Comparison of ENCODE assay signal across 23 mouse cellular contexts in genomic region chr5:117164516-117164915, GRCm38 (mm10). TPM values are rescaled to one million over a fixed set of nuclear protein-coding genes. Genes with fewer than 3 reads are reported as not detected.
DNase-seq lines count a peak whose midpoint lies in the region; ATAC-seq and TF ChIP-seq lines count a peak whose summit lies in the region.
"Had no signal": no experiment of that assay in that cellular context is flagged by ENCODE, and none has a peak within 500 bp of the region (broad histone marks: within the 10 kb centered on the region; RNA-seq: fewer than 3 reads in every experiment).

No protein-coding gene starts in this region.

- H3K9me3 ChIP-seq in liver, embryonic 12.5 days (replicated peaks), result no peaks in the 10 kb centered on the region
- H3K9me3 ChIP-seq in heart, embryonic 10.5 days, result no peaks in the 10 kb centered on the region
- H3K9me3 ChIP-seq: embryonic facial prominence, embryonic 12.5 days; forebrain, embryonic 13.5 days; heart, embryonic 13.5 days; limb, embryonic 12.5 days had no signal

- no peak for TF ChIP-seq POLR2A in liver, adult 2 months (IDR thresholded peaks at IDR 0.05; ENCODE audit: extremely low read depth, insufficient read depth, low read length)

- no peak overlapping the region for H3K4me2 ChIP-seq in liver, embryonic 12.5 days
- H3K4me2 ChIP-seq: embryonic facial prominence, embryonic 12.5 days; forebrain, embryonic 13.5 days; heart, embryonic 13.5 days; hindbrain, embryonic 14.5 days; limb, embryonic 12.5 days; midbrain, embryonic 11.5 days had no signal

- H3K27ac ChIP-seq in liver, adult 2 months (replicated peaks; ENCODE audit: insufficient read depth, low read depth, low read length), result peak overlapping the region; percentile 37
- no peak overlapping the region for H3K27ac ChIP-seq in liver, embryonic 12.5 days
- no peak overlapping the region for H3K27ac ChIP-seq in heart, embryonic 10.5 days
- H3K27ac ChIP-seq: embryonic facial prominence, embryonic 12.5 days; forebrain, embryonic 13.5 days; heart, embryonic 13.5 days; hindbrain, embryonic 14.5 days; kidney, postnatal 0 days; limb, embryonic 12.5 days; stomach, postnatal 0 days had no signal

- no peak for TF ChIP-seq CTCF in liver, adult 2 months (IDR thresholded peaks at IDR 0.05; ENCODE audit: low read depth, low read length)

- no peaks in the 10 kb centered on the region for H3K36me3 ChIP-seq in liver, adult 2 months (ENCODE audit: control insufficient read depth, insufficient read depth, low read length)
- peaks cover 84% of the 10 kb centered on the region for H3K36me3 ChIP-seq in liver, embryonic 12.5 days
- 0 out of 2 replicates have a peak, but pooled peaks cover 2% of the 10 kb centered on the region for H3K36me3 ChIP-seq in heart, embryonic 10.5 days
- H3K36me3 ChIP-seq: embryonic facial prominence, embryonic 12.5 days; limb, embryonic 12.5 days had no signal

- no peak overlapping the region for H3K4me3 ChIP-seq in liver, adult 2 months (ENCODE audit: insufficient read depth, low read depth, low read length)
- no peak overlapping the region for H3K4me3 ChIP-seq in liver, embryonic 12.5 days
- no peak overlapping the region for H3K4me3 ChIP-seq in heart, embryonic 10.5 days
- H3K4me3 ChIP-seq: embryonic facial prominence, embryonic 12.5 days; erythroblast, embryonic 14.5 days; forebrain, embryonic 13.5 days; heart, embryonic 13.5 days; limb, embryonic 12.5 days had no signal

- peaks cover 39% of the 10 kb centered on the region for H3K4me1 ChIP-seq in liver, adult 2 months (ENCODE audit: control insufficient read depth, insufficient read depth, low read length)
- H3K4me1 ChIP-seq in liver, embryonic 12.5 days, result peaks cover 36% of the 10 kb centered on the region
- H3K4me1 ChIP-seq in heart, embryonic 10.5 days, result peaks cover 14% of the 10 kb centered on the region
- H3K4me1 ChIP-seq: embryonic facial prominence, embryonic 12.5 days; forebrain, embryonic 13.5 days had no signal

- H3K9ac ChIP-seq in liver, adult 2 months (ENCODE audit: low read depth, low read length), result no peak overlapping the region
- no peak overlapping the region for H3K9ac ChIP-seq in liver, embryonic 12.5 days
- H3K9ac ChIP-seq: embryonic facial prominence, embryonic 12.5 days; forebrain, embryonic 13.5 days; heart, embryonic 13.5 days; hindbrain, embryonic 14.5 days; limb, embryonic 12.5 days had no signal

- peaks cover 40% of the 10 kb centered on the region; the same call in 1 of the 2 replicates for H3K79me2 ChIP-seq in liver, adult 2 months (ENCODE audit: control insufficient read depth, insufficient read depth, low read length)

- DNase-seq in cerebellum, adult 9-10 months, result peak; percentile 64
- DNase-seq in cerebellum, adult 11 months, result no peak
- peak; percentile 87 for DNase-seq in liver, adult 2 months (ENCODE audit: extremely low read depth, low read depth, low spot score)
- peak; percentile 61 for DNase-seq in brain, adult 2 months (ENCODE audit: low read depth, low spot score)
- DNase-seq in heart, embryonic 10.5 days (ENCODE audit: low spot score), result no peak
- no peak for DNase-seq in lung, adult 18-20 months
- DNase-seq: adrenal gland, adult 8-10 months; heart, postnatal 36 days; lung, adult 2 months; lung, postnatal 36 days; retina, postnatal 1 day had no signal

- H3K27me3 ChIP-seq in liver, adult 2 months (ENCODE audit: control insufficient read depth, insufficient read depth, low read length), result no peaks in the 10 kb centered on the region
- no peaks in the 10 kb centered on the region for H3K27me3 ChIP-seq in liver, embryonic 12.5 days (replicated peaks)
- H3K27me3 ChIP-seq in heart, embryonic 10.5 days (ENCODE audit: insufficient read depth, poor library complexity, severe bottlenecking), result no peaks in the 10 kb centered on the region
- H3K27me3 ChIP-seq: embryonic facial prominence, embryonic 12.5 days; forebrain, embryonic 13.5 days; heart, embryonic 13.5 days; limb, embryonic 12.5 days; Patski had no signal

- ATAC-seq in liver, embryonic 12.5 days, result no peak
- peak; percentile 70 for ATAC-seq in megakaryocyte, adult 5-6 weeks (ENCODE audit: poor library complexity, severe bottlenecking)
- ATAC-seq: forebrain, embryonic 13.5 days; Patski had no signal

- 26% methylated on average over 5 of the region's 5 CpGs for WGBS in liver, adult 2 months
- 86% methylated on average over 5 of the region's 5 CpGs for WGBS in liver, embryonic 12.5 days (ENCODE audit: insufficient replicate concordance)
- 89% methylated on average over 5 of the region's 5 CpGs for WGBS in heart, embryonic 10.5 days

RNA-seq across cellular contexts. Expression of gene Taok3, which starts 44.6 kb away (rescaled TPM):
- 23.0 and 27.9 TPM in 2 replicates for total RNA-seq in liver, adult 2 months (2014; rRNA removed)
- 14.7 and 16.2 TPM in 2 replicates for polyA plus RNA-seq in liver, adult 2 months (2012; rRNA removed)
- polyA plus RNA-seq in liver, embryonic 12.5 days (2016; fragmentation: Nextera tagmentation; extraction: Ambion mirVana), result 67.9 and 68.6 TPM in 2 replicates
- total RNA-seq in megakaryocyte, adult 5-6 weeks (2015), result 73.8 and 80.2 TPM in 2 replicates
- 57.5 and 72.8 TPM in 2 replicates for total RNA-seq in megakaryocyte, adult 5-6 weeks (2017)
- polyA plus RNA-seq in heart, embryonic 10.5 days (2016; fragmentation: Nextera tagmentation; extraction: Ambion mirVana), result 12.2 and 18.6 TPM in 2 replicates

RNA-seq across cellular contexts. Expression of gene Suds3, which starts 48.6 kb away (rescaled TPM):
- total RNA-seq in liver, adult 2 months (2014; rRNA removed), result 59.9 and 61.4 TPM in 2 replicates
- polyA plus RNA-seq in liver, adult 2 months (2012; rRNA removed), result 77.1 and 82.8 TPM in 2 replicates
- 61.2 and 66.4 TPM in 2 replicates for polyA plus RNA-seq in liver, embryonic 12.5 days (2016; fragmentation: Nextera tagmentation; extraction: Ambion mirVana)
- 18.0 and 18.8 TPM in 2 replicates for total RNA-seq in megakaryocyte, adult 5-6 weeks (2015)
- total RNA-seq in megakaryocyte, adult 5-6 weeks (2017), result 93.5 and 102 TPM in 2 replicates
- polyA plus RNA-seq in heart, embryonic 10.5 days (2016; fragmentation: Nextera tagmentation; extraction: Ambion mirVana), result 54.8 and 76.3 TPM in 2 replicates

Comparison
In these comparisons a context has a peak if more than half of its experiments do, and no peak if none do; other contexts are left out.
1. DNase-seq: peak in cerebellum, adult 9-10 months (single experiment), liver, adult 2 months (single experiment) and brain, adult 2 months (single experiment); none in cerebellum, adult 11 months (single experiment), heart, embryonic 10.5 days (single experiment) and lung, adult 18-20 months (0 of 2).